Mouse (Mus musculus): ENCODE data around the gene Gm47959.

GRCm38 (mm10) chr1:82991596-82991995 lies 8.8 kb upstream of the Gm47959 start:
- no peak for TF ChIP-seq CTCF (IDR thresholded peaks at IDR 0.05; ENCODE audit: low read depth, low read length)
- TF ChIP-seq POLR2A (IDR thresholded peaks at IDR 0.05; ENCODE audit: insufficient read depth, low read length) = no peak
- TF ChIP-seq EP300 (IDR thresholded peaks at IDR 0.05; ENCODE audit: insufficient read depth, low read depth, low read length) = no peak

All from ES-Bruce4 (cell line).